Mouse (Mus musculus) layer of hippocampus, adult 11-12 months (tissue): Measurements from ENCODE around the gene Wars2.

Source experiments
- DNase-seq: peaks from one replicate; pipeline ENCODE4 v3.0.0; 2022; ENCODE audit warnings: low spot score

Gene Wars2

DNA sequence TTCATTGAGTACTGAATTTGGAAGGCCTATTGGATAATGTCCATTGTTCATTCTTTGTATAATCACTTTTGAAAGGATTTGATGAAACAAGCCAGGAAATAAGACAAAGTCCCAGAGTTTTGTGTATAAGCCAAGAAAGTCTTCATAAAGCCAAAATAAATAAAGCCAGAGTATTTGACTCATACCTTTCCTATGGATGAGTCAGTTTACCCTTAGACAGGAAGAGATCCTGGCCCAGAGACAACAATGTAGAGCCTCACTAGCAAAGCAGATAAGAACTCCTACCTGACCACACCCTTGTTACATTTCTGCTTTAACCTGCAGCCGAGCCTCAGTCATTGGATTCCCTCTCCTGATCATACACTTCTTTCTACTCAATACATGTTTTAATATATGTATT, 47.2 kb downstream of the Wars2 start:
- DNase-seq = no peak

DNA sequence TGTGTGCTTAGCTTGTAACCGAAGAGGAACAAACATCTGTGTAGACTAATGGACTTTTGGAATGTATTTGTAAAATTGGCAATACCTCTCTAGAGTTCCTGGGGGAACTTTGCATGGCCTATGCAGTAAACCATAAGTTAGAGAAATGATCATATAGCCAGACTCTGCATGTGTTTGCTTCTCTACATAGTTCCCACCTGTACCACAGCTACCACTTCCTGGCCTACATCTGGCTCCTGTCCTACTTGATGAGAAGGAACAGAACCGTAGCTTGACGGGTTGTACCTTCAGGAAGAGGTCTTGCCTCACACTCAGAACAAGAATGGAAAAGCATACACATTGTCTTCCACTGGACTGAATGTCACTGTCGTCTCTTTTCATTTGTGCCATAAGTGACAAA, 52.7 kb downstream of the Wars2 start:
- no peak for DNase-seq

DNA sequence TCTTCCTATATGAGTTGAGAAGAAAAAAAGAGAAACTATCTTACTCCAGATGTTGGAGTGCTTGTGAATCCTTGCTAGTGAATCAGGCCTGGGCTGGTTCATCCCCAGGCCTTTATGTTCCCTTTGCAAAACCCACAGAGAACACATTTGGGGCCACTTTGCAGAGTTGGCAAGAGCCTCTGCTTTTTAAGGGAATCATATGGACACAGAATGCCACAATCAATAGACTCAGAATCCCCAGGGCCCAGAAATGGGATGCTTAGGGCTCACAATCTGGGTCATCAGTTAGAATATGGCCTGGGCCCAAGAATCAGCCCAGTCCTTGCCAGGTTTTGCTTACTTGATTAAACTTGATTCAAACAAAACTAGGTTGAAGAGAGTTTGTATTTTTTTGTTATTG, 62.5 kb downstream of the Wars2 start:
- no peak for DNase-seq

GRCm38 (mm10) chr3:99208416-99208815, 67.5 kb downstream of the Wars2 start:
- DNase-seq = no peak

GRCm38 (mm10) chr3:99211105-99211698, 70.3 kb downstream of the Wars2 start:
- no peak for DNase-seq

- no peak for DNase-seq
These were observed 86.9 kb downstream of the Wars2 start for GRCm38 (mm10) chr3:99227807-99228206.

DNA sequence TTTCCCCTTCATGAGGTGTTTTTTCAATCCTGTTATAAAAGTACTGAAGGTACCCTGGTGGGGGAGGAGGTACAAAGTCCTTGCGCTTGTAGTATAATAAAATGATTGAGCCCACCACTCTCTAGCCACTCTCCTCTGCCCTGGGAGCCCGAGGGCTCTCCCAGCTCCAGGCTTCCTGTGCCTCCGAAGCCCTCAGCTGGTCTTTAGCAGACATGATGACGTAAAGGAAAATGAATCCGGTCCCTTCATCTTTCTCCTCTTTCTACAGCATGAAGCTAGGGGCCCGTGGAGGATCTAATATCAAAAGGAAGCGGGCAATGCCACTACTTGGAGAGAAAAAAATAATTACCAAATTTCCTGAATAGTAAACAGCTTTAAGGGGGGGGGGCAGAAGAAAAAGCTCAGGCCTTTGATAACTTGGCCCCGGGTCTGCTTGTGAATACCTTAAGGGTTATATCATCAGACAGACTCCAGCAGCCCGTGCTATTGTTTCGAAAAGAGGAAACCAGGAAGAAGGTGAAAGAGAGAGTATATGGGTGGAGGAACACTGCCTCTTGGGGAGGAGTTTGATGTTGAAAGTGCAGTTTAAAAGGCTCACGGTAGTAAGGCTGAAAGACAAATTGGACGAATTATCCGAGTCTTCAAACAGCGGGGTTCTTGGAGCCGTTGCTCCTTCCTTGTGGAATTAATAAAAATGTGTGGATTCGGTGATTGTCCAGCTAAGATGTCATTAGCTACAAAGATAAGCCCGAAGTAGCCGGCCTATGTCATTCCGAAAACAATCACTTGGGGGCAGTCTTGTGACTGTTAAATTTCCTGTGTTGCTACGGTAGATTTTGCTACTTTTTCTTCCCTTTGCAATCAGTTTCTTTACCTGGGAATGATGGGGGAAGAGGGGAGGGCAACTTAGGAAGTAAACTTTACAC, 92.8 kb downstream of the Wars2 start:
- DNase-seq = peak; percentile 56

DNA sequence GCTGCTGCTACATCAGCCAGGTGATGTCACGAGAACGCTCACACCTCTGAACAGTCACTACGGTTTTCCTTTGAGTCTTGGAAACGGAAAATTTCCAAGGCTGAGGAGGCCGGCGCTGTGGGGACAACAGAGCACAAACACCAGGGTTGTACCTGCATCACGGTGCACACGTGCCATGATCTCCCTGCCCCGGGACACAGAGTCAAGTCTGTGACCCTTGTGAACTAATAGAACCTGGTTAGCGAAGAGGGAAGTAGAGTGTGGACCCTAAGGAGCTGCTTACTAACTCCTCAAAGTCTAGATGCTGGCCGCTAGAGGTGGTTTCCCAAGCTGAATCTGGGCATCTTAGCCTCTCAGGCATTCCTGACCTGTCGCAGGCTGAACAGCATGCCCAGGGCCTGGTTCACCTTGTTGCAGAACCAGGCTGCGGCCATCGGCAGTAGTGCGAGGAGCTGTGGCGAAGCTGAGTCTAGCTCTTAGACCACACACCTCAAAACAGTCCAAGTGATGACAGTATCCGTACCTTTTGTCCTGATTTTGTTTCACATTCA, 93.5 kb downstream of the Wars2 start:
- DNase-seq = no peak

DNA sequence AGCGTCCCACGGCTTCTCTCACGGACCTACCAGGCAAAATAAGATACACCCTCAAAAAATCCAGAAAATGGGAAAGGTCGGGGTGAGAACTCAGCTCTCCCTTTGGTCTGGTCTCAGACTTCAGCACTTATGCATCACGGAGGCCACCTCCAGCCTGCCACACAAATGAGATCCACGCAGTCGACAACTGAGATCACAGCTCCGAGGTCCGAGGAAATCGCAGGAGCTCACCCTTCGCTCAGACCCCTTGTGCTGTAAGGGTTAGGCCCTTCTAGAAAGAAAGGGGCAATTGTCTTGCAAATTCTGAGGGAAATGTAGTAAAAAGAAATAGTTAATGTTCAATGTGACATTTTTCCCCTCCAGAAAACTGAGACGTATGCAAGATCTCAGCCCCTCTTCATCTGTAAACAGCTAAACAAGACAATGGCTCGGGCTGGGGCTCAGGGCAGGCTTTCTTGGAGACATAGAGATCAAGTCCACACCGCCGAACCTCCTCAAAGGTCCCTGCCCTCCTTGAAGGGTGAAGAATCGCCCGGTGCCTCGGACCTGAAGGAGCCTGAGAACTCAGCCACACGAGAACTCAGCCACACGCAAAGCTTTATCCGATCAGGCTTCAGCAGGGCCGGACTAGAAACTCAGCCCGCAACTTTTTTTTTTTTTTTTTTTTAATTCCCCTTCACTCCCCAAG, 94.4 kb downstream of the Wars2 start:
- DNase-seq = no peak

- DNase-seq = no peak
These were observed 95.2 kb downstream of the Wars2 start for GRCm38 (mm10) chr3:99235804-99236755.

- DNase-seq = no peak
These were observed 97.8 kb downstream of the Wars2 start for GRCm38 (mm10) chr3:99238691-99239090.

GRCm38 (mm10) chr3:99239301-99240045, 98.6 kb downstream of the Wars2 start:
- no peak for DNase-seq

- DNase-seq = no peak
These were observed 99.4 kb downstream of the Wars2 start, which contains the start of gene Tbx15 for GRCm38 (mm10) chr3:99240213-99240720. Gene Tbx15 (plus strand): TSS chr3:99240381.

GRCm38 (mm10) chr3:99240811-99241738, 100.2 kb downstream of the Wars2 start:
- no peak for DNase-seq

GRCm38 (mm10) chr3:99242481-99242880, 101.6 kb downstream of the Wars2 start:
- no peak for DNase-seq

GRCm38 (mm10) chr3:99245341-99245740, 104.5 kb downstream of the Wars2 start:
- no peak for DNase-seq

GRCm38 (mm10) chr3:99246629-99247028, 105.8 kb downstream of the Wars2 start:
- DNase-seq = no peak

DNA sequence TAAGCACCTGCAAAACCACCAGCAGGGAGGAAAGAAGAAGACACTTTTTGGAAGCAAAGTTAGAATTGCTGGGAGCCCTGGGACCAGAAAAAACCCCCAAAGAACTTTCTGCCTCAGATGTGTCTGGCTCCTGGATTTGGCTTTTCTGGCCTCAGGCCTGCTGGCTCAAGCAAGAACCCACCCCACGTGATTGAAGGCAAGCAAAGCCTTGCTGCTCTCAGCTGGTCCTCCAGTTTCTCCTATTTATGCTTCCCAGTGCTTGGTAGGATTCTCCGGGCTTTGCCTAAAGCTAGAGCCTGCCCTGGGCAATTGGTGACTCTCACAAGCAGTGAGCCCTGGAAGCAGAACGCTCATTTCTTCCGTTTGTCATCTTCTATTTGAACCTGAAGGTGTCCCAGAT, 106.7 kb downstream of the Wars2 start:
- DNase-seq = no peak
